Mouse (Mus musculus): Measurements from ENCODE around the gene Gm10295.

The Gm10295 gene

GRCm38 (mm10) chr7:71351364-71351763 lies at the start of gene Gm10295:
Gm10295 (minus strand) TSS chr7:71351485.
- no peak for DNase-seq

DNA sequence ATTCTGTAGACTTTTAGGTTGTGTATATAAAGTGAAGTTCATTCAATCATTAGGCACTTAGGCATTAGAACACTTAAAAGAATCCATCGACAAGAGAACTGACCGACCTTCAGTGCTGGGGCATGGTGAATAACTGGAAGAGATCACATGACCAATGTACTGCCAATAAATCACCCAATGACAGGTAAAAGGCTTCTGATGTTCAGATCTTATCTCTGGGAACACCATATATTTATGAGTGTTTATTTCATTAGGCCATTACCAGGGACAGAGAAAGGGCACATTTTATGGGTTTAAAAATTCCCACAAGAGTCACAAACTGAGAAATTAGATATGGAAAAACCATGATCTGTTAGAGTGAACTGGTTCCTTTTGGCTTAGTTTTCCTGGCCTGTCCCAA lies 49.7 kb upstream of the Gm10295 start:
- DNase-seq: no peak

DNA sequence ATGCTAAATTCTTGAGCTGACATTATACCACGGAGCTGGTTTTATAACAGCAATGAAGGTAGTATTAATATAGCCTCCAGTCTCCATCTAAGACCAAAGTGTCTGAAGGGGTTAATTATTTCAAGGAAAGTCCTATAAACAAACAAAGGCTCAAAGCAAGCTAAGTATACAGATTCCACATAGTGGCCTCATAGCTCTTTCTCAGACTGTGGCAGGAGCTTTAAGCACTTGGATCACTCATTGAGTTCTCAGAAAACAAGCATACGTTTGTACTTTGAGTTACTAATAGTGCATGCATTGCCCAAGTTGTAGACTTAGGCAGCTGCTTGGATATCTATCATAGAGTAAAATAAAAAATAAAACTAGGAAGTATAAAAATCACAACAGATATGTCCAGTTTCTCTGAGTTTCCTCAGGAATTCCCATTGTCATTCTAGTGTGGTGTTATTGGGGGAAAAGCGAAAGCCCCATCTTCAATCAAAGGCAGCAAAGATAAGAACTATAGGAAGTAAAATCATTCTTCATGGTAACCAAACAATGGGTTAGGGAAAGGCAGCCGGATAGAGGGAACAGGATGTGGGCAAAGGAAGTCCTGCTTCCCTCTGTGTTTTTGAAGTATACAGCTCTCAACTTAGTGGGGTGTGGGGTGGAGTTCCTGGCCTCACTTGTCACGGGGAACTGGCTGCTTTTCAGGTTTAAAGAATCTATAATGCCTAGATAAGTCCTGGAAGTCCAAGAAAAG lies 48.8 kb upstream of the Gm10295 start:
- no peak for DNase-seq

DNA sequence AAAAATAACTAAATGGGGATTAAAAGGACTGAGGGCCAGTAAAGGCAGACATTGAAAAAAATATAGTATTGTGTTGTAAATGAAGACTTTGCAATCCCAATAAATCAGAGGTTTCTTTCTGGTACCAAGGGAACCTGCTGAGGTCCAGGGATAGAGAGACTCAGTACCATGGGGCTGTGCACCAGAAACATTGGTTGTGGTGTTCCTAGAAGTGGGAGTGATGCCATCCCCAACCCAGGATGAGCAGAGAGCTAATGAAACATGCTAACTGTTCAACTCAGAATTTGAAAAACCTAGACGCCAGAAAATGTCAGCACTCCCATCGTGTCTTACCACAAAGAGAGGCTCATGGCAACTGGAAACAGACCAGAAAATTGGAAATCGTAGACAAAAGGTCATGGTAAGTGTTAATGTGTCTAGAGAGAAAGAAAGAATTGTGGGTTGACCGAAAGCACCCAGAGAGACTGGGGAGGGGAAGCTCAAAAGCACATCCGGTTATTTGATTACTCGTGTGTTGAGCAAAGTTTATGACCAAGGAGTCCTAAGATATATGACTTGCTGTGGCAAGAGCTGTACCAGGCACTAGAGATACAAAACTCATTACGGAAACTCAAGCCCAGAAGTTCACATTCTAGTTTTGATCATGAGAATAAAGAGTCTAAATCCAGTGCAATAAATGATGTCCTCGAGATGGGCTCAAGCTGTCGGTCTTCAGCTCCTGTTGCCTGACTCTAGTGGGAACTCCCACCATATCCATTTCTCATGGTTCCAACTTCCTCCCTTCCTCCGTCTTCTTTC lies 47.9 kb upstream of the Gm10295 start:
- peak in 1 of 2 experiments; percentile 55 for DNase-seq

DNA sequence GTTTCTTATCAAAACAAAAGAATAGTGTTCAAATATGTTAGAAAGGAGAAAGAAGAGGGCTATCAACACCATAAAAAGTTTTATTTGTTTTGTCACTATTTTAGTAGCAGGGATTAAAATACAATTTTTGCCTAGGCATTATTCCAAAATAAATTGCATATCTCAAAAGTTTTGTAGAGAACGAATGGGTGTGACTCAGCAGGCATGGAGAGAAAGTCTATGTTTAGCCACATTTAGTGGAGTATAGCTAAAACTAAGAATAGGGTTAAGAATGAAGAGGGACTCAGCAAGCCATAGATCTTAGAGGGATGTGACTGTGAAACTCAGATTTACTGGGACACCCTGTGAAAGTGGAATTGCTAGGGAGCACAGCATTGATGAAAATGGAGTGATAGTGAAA lies 47.1 kb upstream of the Gm10295 start:
- DNase-seq: no peak

GRCm38 (mm10) chr7:71392795-71393341 lies 41.6 kb upstream of the Gm10295 start:
- no peak for DNase-seq

DNA sequence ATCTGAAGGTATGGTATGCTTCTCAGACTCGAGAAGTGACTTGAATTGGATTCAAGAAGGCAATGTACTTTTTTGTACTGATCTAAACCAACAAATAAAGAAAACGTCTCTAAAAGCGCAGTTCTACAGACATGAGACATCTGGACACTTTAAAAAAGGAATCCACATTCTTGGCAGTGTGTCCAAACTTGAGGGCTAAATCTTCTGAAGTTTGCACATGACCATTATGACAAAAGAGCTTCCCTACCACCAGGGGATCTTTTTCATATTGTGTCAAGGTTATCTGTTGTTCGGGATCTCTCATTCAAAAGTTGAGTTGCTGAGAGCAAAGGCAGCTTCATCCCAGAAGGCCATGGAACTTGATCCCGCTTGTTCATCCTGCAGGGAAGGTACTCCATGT lies 40.0 kb upstream of the Gm10295 start:
- no peak for DNase-seq

GRCm38 (mm10) chr7:71390291-71390690 lies 39.0 kb upstream of the Gm10295 start:
- DNase-seq: no peak

GRCm38 (mm10) chr7:71386050-71386449 lies 34.8 kb upstream of the Gm10295 start:
- DNase-seq: peak in 1 of 2 experiments; percentile 49

GRCm38 (mm10) chr7:71384921-71385320 lies 33.6 kb upstream of the Gm10295 start:
- DNase-seq: peak in 1 of 2 experiments; percentile 28

DNA sequence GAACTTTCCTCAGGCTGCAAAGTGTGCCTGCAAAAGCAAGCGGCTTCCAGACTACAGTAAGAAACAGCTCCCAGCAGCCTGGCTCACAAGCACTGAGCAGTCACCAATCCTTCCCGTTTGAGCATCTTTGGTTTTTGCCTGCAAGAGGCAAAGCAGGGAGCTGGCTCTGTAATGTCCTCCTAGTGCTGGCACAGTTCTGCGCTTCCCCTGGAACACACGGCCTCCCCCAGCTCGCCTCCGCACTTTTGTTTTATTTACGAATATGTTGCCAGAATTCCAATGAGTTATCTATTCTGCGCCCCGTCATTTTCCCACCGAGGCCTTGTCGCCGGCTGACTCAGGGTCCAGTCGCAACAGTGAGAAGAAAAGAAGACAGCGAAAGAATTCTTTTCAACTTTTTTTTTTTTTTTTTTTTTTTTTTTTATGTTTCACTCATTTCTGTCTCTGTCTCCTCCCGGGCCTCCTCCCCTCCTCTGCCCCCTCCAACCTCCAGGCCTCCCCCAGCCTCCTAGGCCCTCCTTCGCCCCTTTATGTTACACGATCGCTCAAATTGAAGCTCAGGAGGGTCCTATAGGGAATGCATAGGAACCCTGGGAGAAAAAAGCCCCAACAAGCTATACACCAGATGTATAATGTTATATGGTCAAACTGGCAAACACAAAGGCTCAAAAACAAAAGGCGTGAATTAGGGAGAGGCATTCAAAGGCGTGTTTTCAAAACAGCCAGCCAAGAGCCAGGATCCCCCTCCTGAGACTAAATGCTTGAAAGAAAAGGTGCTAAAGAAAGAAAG lies 32.3 kb upstream of the Gm10295 start:
- DNase-seq: peak; percentile 63 to 71

GRCm38 (mm10) chr7:71379826-71380825 lies 28.8 kb upstream of the Gm10295 start:
- DNase-seq: peak; percentile 56 to 68

DNA sequence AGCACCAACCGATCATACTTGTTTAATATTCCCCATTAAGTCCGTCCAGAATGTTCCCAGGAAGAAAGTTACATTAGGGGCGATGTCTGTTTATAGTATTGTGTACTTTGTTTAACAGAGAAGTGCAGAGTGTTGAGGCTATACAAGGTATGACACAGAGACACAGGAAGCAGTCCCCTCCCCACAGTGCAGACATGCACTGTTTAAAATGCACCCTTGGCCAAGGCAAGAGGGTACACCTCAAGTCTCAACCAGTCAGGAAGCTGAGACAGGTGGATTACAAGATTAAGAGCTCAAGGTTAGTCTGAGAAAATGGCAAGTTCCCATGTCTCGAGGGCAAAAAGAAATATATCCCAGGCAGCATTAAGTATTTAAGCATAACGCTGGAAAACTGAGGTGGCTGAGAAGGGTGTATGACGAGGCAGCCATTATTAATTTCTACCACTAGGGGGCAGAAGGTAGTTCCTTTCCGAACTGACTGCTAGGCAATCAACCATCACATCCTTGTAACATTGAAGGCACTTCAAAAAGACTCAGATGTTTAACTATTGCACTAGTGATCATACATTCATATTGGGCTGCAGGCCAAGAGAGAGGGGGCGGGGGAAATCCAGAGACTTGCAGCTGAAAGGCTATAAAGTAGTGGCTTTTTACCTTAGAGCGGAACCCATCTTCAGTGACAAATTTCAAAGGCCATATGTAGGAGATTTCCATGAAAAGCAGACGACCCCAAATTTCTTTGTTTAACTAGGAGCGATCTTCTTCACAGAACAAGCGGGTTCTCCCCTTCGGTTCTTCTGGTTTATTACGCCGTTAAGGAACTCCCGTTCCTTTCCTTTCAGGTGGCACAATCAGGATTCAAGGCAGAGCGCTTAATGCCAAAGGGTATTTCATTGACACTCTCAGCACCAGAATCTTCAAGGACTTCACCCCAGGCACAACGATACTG lies 27.8 kb upstream of the Gm10295 start:
- peak; percentile 71 to 78 for DNase-seq

DNA sequence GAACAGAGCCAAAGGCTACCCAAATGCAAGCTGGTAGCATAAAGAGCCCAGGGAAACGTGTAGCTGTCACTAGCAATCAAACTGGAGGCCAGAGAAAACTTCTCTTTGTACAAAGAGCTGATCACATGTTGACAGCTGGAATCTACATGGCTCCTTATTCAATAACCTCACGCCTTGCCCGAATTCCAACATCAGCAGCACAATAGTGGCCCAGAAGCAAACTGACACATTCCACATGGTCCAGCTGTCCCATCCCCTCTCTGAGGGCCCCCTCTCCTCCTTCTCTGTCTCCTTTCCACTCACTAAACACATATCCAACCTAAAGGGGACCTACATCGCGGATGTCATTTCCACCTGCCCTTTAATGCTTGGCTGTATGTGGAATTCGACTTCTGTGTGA lies 26.7 kb upstream of the Gm10295 start:
- peak in 1 of 2 experiments; percentile 41 for DNase-seq

- DNase-seq: no peak
These were observed 22.8 kb upstream of the Gm10295 start for GRCm38 (mm10) chr7:71374059-71374458.

DNA sequence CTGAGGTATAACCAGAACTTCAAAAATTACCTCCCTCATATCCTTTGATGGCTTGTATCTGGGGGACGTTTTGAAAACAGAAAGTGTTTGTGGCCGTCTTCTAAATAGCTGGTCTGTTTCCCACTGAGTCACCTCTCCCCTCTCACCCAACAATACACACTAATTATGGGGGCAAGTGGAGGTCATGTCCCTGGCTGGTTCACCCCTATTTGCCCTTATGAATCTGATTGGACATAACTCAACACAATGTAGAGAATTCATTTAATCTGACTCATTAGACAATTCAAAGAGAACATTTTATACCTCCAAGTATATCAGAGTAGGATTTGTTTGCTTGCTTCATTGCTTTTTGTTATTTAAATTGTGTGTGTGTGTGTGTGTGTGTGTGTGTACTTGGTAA lies 20.6 kb upstream of the Gm10295 start:
- DNase-seq: no peak

- peak in 1 of 2 experiments; percentile 38 for DNase-seq
These were observed 19.5 kb upstream of the Gm10295 start for GRCm38 (mm10) chr7:71370746-71371145.

- no peak for DNase-seq
These were observed 18.8 kb upstream of the Gm10295 start for GRCm38 (mm10) chr7:71370128-71370527.

- DNase-seq: peak; percentile 59 to 71
These were observed 17.4 kb upstream of the Gm10295 start for GRCm38 (mm10) chr7:71368543-71369181.

GRCm38 (mm10) chr7:71355596-71355995 lies 4.3 kb upstream of the Gm10295 start:
- DNase-seq: peak; percentile 44 to 53

All from kidney, postnatal 4 days (tissue).